Mouse (Mus musculus): Measurements from ENCODE around the gene Smtn. TPM values are rescaled to one million over a fixed set of nuclear protein-coding genes. Genes with fewer than 3 reads are reported as not detected.

Gene Smtn
- polyA plus RNA-seq, 1 experiment from 2014 or later: 18.5 TPM

Other genes starting within 250 kb of the Smtn start
- 26.1 and 26.3 TPM in 2 replicates for gene Pik3ip1, start 210.2 kb downstream of the Smtn start, polyA plus RNA-seq (2015; fragmentation: Nextera tagmentation; extraction: Ambion mirVana)
- 148 and 158 TPM in 2 replicates for gene Limk2, start 131.4 kb downstream of the Smtn start, polyA plus RNA-seq (2015; fragmentation: Nextera tagmentation; extraction: Ambion mirVana)
- gene Rnf185, start 88.2 kb downstream of the Smtn start, polyA plus RNA-seq (2015; fragmentation: Nextera tagmentation; extraction: Ambion mirVana): 41.1 and 41.7 TPM in 2 replicates
- 1.6 and 2.0 TPM in 2 replicates for gene Pla2g3, start 52.3 kb downstream of the Smtn start, polyA plus RNA-seq (2015; fragmentation: Nextera tagmentation; extraction: Ambion mirVana)
- 9.3 and 9.8 TPM in 2 replicates for gene Inpp5j, start 35.8 kb downstream of the Smtn start, polyA plus RNA-seq (2015; fragmentation: Nextera tagmentation; extraction: Ambion mirVana)
- gene Selenom, start 25.9 kb downstream of the Smtn start, polyA plus RNA-seq (2015; fragmentation: Nextera tagmentation; extraction: Ambion mirVana): 136 and 139 TPM in 2 replicates
- 32.1 and 33.5 TPM in 2 replicates for gene Morc2a, start 108.6 kb upstream of the Smtn start, polyA plus RNA-seq (2015; fragmentation: Nextera tagmentation; extraction: Ambion mirVana)